Mouse (Mus musculus): Measurements from ENCODE around the gene Tstd2. TPM values are rescaled to one million over a fixed set of nuclear protein-coding genes. Genes with fewer than 3 reads are reported as not detected.

Gene Tstd2
- polyA plus RNA-seq, 1 experiment from 2014 or later: 17.2 TPM

DNA sequence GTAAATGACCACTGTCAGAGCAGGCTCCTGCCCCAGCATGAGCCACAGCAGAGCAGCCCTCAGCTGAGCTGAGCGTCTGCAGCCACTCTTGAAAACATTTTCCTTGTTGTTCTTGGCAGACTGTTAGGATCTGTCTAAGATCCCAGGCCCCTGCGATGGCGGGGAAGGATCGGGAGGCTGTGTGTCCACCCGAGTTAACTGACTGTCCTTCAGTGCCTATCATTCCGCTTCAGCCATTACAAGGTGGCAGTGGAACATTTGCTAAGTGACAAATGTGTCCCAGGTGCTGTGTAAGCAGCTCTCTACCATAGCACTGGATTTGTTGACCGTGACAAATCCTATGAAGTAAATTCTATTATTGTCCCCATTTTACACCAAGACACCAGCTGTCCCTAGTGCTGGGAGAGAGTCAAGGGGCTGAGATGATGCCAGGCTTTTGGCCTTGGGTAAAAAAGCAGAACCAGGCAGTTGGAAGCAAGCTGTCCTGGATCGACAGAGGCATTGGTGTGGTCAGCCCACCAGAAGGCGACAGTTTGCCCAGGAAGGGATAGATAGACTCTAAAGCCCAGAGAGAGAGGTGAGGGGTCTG is 53.2 kb downstream of the Tstd2 start:
- ATAC-seq (ENCODE audit: low FRiP score, low TSS enrichment): no peak
- Histone ChIP-seq H3K27me3 (ENCODE audit: control insufficient read depth, insufficient read depth, low read length) (no peaks in the 10 kb centered on the region), H3K4me1 (replicated peaks; ENCODE audit: control insufficient read depth, insufficient read depth) (no peaks in the 10 kb centered on the region), H3K36me3 (ENCODE audit: control insufficient read depth, insufficient read depth, low read length) (no peaks in the 10 kb centered on the region), H3K9ac (ENCODE audit: low read length) (no peak overlapping the region), H3K27ac (replicated peaks) (no peak overlapping the region; the same call in 1 of the 2 replicates), H3K9me3 (ENCODE audit: control insufficient read depth, low read length) (no peaks in the 10 kb centered on the region), H3K4me3 (ENCODE audit: low read depth, low read length) (no peak overlapping the region), H3K4me2 (replicated peaks; ENCODE audit: low read depth) (no peak overlapping the region)
- no peak for DNase-seq (ENCODE audit: low spot score)
- no peak for TF ChIP-seq EP300 (optimal IDR thresholded peaks at IDR 0.05)
- TF ChIP-seq CTCF (IDR thresholded peaks at IDR 0.05; ENCODE audit: low read depth): no peak
- WGBS: 58% methylated on average over 9 of the region's 9 CpGs

GRCm38 (mm10) chr4:46084416-46085172 is 53.9 kb downstream of the Tstd2 start:
- Histone ChIP-seq H3K27me3 (ENCODE audit: control insufficient read depth, insufficient read depth, low read length) (no peaks in the 10 kb centered on the region), H3K36me3 (ENCODE audit: control insufficient read depth, insufficient read depth, low read length) (no peaks in the 10 kb centered on the region), H3K9ac (ENCODE audit: low read length) (no peak overlapping the region), H3K4me1 (replicated peaks; ENCODE audit: control insufficient read depth, insufficient read depth) (no peaks in the 10 kb centered on the region), H3K4me2 (replicated peaks; ENCODE audit: low read depth) (no peak overlapping the region), H3K9me3 (ENCODE audit: control insufficient read depth, low read length) (no peaks in the 10 kb centered on the region), H3K27ac (replicated peaks) (no peak overlapping the region), H3K4me3 (ENCODE audit: low read depth, low read length) (no peak overlapping the region)
- WGBS: 64% methylated on average over 9 of the region's 9 CpGs
- TF ChIP-seq EP300 (optimal IDR thresholded peaks at IDR 0.05) (no peak), CTCF (IDR thresholded peaks at IDR 0.05; ENCODE audit: low read depth) (no peak)
- no peak for ATAC-seq (ENCODE audit: low FRiP score, low TSS enrichment)
- no peak for DNase-seq (ENCODE audit: low spot score)

DNA sequence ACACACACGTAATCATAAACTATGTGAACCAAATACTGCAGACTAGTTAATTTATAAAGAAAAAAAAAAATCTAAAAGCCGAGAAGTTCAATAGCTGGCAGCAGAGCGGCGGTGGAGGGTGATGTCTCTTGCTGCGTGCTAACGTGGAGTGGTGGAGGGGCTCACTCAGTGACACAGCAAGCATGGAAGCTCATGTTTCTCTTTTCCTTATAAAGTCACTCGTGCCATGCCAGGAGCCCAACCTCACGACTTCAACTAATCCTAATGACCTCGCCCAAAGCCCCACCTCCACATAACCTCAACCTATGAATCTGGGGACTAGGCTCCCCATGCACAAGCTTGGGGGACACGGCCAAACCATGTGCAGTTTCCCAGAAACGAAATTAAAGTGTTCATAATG is 55.9 kb downstream of the Tstd2 start:
- Histone ChIP-seq H3K4me3 (ENCODE audit: low read depth, low read length) (no peak overlapping the region), H3K36me3 (ENCODE audit: control insufficient read depth, insufficient read depth, low read length) (no peaks in the 10 kb centered on the region)
- 61% methylated on average over 11 of the region's 11 CpGs for WGBS

DNA sequence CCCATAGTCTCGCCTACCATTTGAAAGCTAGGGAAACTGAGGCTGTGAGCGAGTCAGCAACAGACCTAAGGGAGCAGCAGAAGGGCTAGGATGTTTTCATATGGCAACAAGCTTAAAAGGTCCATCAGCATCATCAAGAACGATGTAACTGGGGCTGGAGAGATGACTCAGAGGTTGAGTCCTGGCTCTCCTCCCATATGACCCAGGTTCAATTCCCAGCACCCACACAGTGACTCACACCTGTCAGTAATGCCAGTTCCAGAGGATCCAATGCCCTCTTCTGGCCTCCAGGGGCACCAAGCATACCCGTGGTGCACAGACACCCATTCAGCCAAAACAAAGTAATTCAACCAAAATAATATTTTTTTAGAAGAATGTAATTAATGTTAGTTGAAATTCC is 58.2 kb downstream of the Tstd2 start:
- WGBS: 82% methylated on average over 4 of the region's 4 CpGs
- no peak for TF ChIP-seq CTCF (IDR thresholded peaks at IDR 0.05; ENCODE audit: low read depth)
- TF ChIP-seq EP300 (optimal IDR thresholded peaks at IDR 0.05): no peak

More for the DNA sequence above, 55.9 kb downstream of the Tstd2 start:
- no peaks in the 10 kb centered on the region for H3K27me3 ChIP-seq (ENCODE audit: control insufficient read depth, insufficient read depth, low read length)
- H3K4me1 ChIP-seq (replicated peaks; ENCODE audit: control insufficient read depth, insufficient read depth): no peaks in the 10 kb centered on the region
- TF ChIP-seq CTCF (IDR thresholded peaks at IDR 0.05; ENCODE audit: low read depth): no peak
- TF ChIP-seq EP300 (optimal IDR thresholded peaks at IDR 0.05): no peak
- H3K4me2 ChIP-seq (replicated peaks; ENCODE audit: low read depth): no peak overlapping the region
- no peaks in the 10 kb centered on the region for H3K9me3 ChIP-seq (ENCODE audit: control insufficient read depth, low read length)
- H3K9ac ChIP-seq (ENCODE audit: low read length): no peak overlapping the region
- DNase-seq (ENCODE audit: low spot score): no peak
- ATAC-seq (ENCODE audit: low FRiP score, low TSS enrichment): no peak
- no peak overlapping the region for H3K27ac ChIP-seq (replicated peaks)

DNA sequence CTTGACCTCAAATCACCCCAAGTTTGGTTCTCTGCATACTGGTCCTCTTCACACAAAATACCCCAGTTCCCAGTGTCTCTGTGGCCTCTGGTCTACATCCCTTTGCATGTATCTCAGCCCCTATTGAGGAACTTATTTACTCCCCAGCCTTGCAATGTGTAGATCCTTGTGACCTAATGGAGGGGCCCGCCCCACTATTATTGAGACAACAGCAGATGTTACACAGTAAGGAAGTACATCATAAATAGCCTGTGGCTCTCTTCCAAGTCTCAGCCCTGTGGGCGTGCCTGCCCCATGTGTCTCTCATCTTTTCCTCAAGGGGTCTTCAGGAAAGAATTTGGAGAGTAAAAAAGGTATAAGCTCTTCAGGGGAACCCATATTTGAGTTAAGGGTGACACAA is 61.6 kb downstream of the Tstd2 start:
- TF ChIP-seq CTCF (IDR thresholded peaks at IDR 0.05; ENCODE audit: low read depth) (no peak), EP300 (optimal IDR thresholded peaks at IDR 0.05) (no peak)
- Histone ChIP-seq H3K9ac (ENCODE audit: low read length) (no peak overlapping the region), H3K4me3 (ENCODE audit: low read depth, low read length) (no peak overlapping the region), H3K27ac (replicated peaks) (no peak overlapping the region), H3K27me3 (ENCODE audit: control insufficient read depth, insufficient read depth, low read length) (no peaks in the 10 kb centered on the region), H3K36me3 (ENCODE audit: control insufficient read depth, insufficient read depth, low read length) (no peaks in the 10 kb centered on the region), H3K9me3 (ENCODE audit: control insufficient read depth, low read length) (no peaks in the 10 kb centered on the region), H3K4me2 (replicated peaks; ENCODE audit: low read depth) (no peak overlapping the region), H3K4me1 (replicated peaks; ENCODE audit: control insufficient read depth, insufficient read depth) (no peaks in the 10 kb centered on the region)
- 59% methylated on average over 2 of the region's 2 CpGs for WGBS
- no peak for DNase-seq (ENCODE audit: low spot score)
- ATAC-seq (ENCODE audit: low FRiP score, low TSS enrichment): 0 out of 2 replicates have a peak, but pooled peaks have one; percentile 26

More for the DNA sequence above, 58.2 kb downstream of the Tstd2 start:
- H3K9ac ChIP-seq (ENCODE audit: low read length): no peak overlapping the region
- no peak overlapping the region for H3K27ac ChIP-seq (replicated peaks)
- H3K36me3 ChIP-seq (ENCODE audit: control insufficient read depth, insufficient read depth, low read length): no peaks in the 10 kb centered on the region
- no peak overlapping the region for H3K4me2 ChIP-seq (replicated peaks; ENCODE audit: low read depth)
- no peaks in the 10 kb centered on the region for H3K9me3 ChIP-seq (ENCODE audit: control insufficient read depth, low read length)
- H3K4me1 ChIP-seq (replicated peaks; ENCODE audit: control insufficient read depth, insufficient read depth): no peaks in the 10 kb centered on the region
- DNase-seq (ENCODE audit: low spot score) (no peak), ATAC-seq (ENCODE audit: low FRiP score, low TSS enrichment) (no peak)
- no peak overlapping the region for H3K4me3 ChIP-seq (ENCODE audit: low read depth, low read length)
- no peaks in the 10 kb centered on the region for H3K27me3 ChIP-seq (ENCODE audit: control insufficient read depth, insufficient read depth, low read length)

DNA sequence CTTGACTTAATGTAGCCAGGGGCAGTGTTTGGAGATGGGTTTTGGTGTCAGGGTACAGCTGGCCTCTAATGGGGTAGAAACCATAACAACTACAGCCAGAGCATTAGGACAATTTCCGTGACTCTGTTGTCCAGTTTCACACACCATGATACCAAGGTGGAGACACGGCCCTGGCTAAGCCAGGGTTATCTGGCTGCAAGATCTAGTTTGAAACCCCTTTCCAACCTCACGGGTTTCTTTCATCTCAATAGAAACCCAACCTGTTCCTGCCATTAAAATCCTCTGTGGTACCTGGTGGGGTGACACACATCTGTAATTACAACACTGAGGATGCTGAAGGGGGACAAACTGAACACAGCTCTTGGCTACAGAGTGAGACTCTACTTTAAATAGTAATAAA is 62.8 kb downstream of the Tstd2 start:
- Histone ChIP-seq H3K27me3 (ENCODE audit: control insufficient read depth, insufficient read depth, low read length) (no peaks in the 10 kb centered on the region), H3K4me2 (replicated peaks; ENCODE audit: low read depth) (no peak overlapping the region), H3K9me3 (ENCODE audit: control insufficient read depth, low read length) (no peaks in the 10 kb centered on the region), H3K27ac (replicated peaks) (no peak overlapping the region), H3K4me3 (ENCODE audit: low read depth, low read length) (no peak overlapping the region), H3K4me1 (replicated peaks; ENCODE audit: control insufficient read depth, insufficient read depth) (no peaks in the 10 kb centered on the region), H3K36me3 (ENCODE audit: control insufficient read depth, insufficient read depth, low read length) (no peaks in the 10 kb centered on the region), H3K9ac (ENCODE audit: low read length) (no peak overlapping the region)
- DNase-seq (ENCODE audit: low spot score) (no peak), ATAC-seq (ENCODE audit: low FRiP score, low TSS enrichment) (no peak)
- TF ChIP-seq CTCF (IDR thresholded peaks at IDR 0.05; ENCODE audit: low read depth): no peak
- TF ChIP-seq EP300 (optimal IDR thresholded peaks at IDR 0.05): no peak
- WGBS: 78% methylated on average over 3 of the region's 3 CpGs
